Mouse (Mus musculus) ES-E14 (cell line): ENCODE results near the gene Ccdc146. TPM values are rescaled to one million over a fixed set of nuclear protein-coding genes. Genes with fewer than 3 reads are reported as not detected.

Source experiments
- DNase-seq: peaks from one replicate; pipeline ENCODE4 v3.0.0-alpha.2; 2013; ENCODE audit warnings: low read depth, low spot score
- H3K27ac ChIP-seq: 2 replicates; pipeline ENCODE4 v1.5.1; 2012; ENCODE audit warnings: low read depth, mild to moderate bottlenecking, low read length, moderate library complexity, mixed read lengths; ENCODE audit not compliant: poor library complexity, insufficient read depth, severe bottlenecking
- H3K36me3 ChIP-seq: 2 replicates; pipeline ENCODE4 v1.6.1; 2012; ENCODE audit warnings: mild to moderate bottlenecking, low read length, moderate library complexity, mixed read lengths; ENCODE audit not compliant: control insufficient read depth, poor library complexity, insufficient read depth, severe bottlenecking
- H3K4me1 ChIP-seq, 2 experiments: fragments of 150-350 bp in 1 of 2; sonication (generic) in 1 of 2; 2 replicates each; pipeline ENCODE4 v1.6.1; 2012; ENCODE audit warnings: low read length in 2 of 2, mild to moderate bottlenecking in 1 of 2, mixed read lengths in 1 of 2; ENCODE audit not compliant: control insufficient read depth in 2 of 2, insufficient read depth in 2 of 2, poor library complexity in 1 of 2
- H3K4me3 ChIP-seq, 2 experiments: fragments of 150-350 bp in 1 of 2; sonication (generic) in 1 of 2; 2 replicates each; pipeline ENCODE4 v1.5.1; 2012; ENCODE audit warnings: low read length in 2 of 2, low read depth in 1 of 2, mild to moderate bottlenecking in 1 of 2, mixed read lengths in 1 of 2; ENCODE audit not compliant: insufficient read depth in 1 of 2, poor library complexity in 1 of 2, severe bottlenecking in 1 of 2
- H3K9ac ChIP-seq: 2 replicates; pipeline ENCODE4 v1.6.1; 2012; ENCODE audit warnings: low read depth, mild to moderate bottlenecking, low read length, mixed read lengths; ENCODE audit not compliant: poor library complexity, insufficient read depth, severe bottlenecking
- H3K9me3 ChIP-seq: fragments of 150-350 bp; sonication (generic); 2 replicates; pipeline ENCODE4 v1.6.1; 2012; ENCODE audit warnings: low read depth, mild to moderate bottlenecking, low read length; ENCODE audit not compliant: control insufficient read depth, insufficient read depth
- CHD2 ChIP-seq: IDR thresholded peaks from 2 replicates; pipeline ENCODE4 v1.6.1; 2014; ENCODE audit warnings: mild to moderate bottlenecking, low read depth, low read length, inconsistent platforms
- HCFC1 ChIP-seq: IDR thresholded peaks from 2 replicates; pipeline ENCODE4 v1.6.1; 2012; ENCODE audit warnings: low read length, inconsistent platforms, borderline replicate concordance; ENCODE audit not compliant: insufficient read depth
- MAFK ChIP-seq: IDR thresholded peaks from 2 replicates; pipeline ENCODE4 v1.6.1; 2014; ENCODE audit warnings: mild to moderate bottlenecking, low read depth, low read length, inconsistent platforms; ENCODE audit not compliant: insufficient read depth
- ZC3H11A ChIP-seq: IDR thresholded peaks from 2 replicates; pipeline ENCODE4 v1.6.1; 2012; ENCODE audit warnings: low read depth, mild to moderate bottlenecking, inconsistent platforms, low read length, borderline replicate concordance
- ZNF384 ChIP-seq: IDR thresholded peaks from 2 replicates; pipeline ENCODE4 v1.6.1; 2012; ENCODE audit warnings: low read depth, low read length, inconsistent platforms
- in situ Hi-C, 2 experiments: fragments of 600-800 bp; cut with MboI; formaldehyde crosslinking; loops; one replicate each; pipeline ENCODE4 v1.15.1; 2025; ENCODE audit warnings: low sequenced_read_pairs in 2 of 2, inconsistent platforms in 1 of 2; ENCODE audit not compliant: unreplicated experiment in 2 of 2
- total RNA-seq: library from RNA; depleted of rRNA; stranded (reverse); fragments of 300-350 nt; gene quantifications from 2 replicates; pipeline ENCODE4 v1.2.3, GENCODE M21; 2012

Ccdc146 gene
- total RNA-seq, 1 experiment: not detected

DNA sequence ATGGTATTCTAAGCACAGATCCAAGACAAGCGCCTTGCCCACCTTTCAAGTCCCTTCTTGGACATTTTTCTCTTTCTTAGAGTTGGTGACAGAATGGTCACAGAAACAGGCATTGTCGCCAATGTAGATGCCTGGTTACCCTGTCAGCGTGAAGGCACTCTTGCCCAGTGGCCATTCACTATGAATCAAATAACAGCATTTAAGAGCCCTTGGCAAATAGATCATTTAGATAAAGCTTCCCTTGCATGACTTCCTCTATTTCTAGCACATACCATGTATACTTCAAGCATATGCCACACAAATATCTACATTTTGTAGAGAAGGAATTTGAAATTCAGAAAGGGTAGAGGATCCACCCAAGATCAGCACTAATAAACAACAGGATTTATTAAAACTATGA lies 11.2 kb downstream of the Ccdc146 start:
- H3K4me1 ChIP-seq: 0 out of 4 replicates have a peak, but pooled peaks cover 0 to 2% of the 10 kb centered on the region in 2 experiments
- no peak overlapping the region for H3K27ac ChIP-seq
- H3K36me3 ChIP-seq: no peaks in the 10 kb centered on the region
- no peak for TF ChIP-seq ZC3H11A
- no peak for TF ChIP-seq MAFK
- TF ChIP-seq HCFC1: no peak
- no peak for TF ChIP-seq ZNF384
- TF ChIP-seq CHD2: no peak
- H3K9me3 ChIP-seq: no peaks in the 10 kb centered on the region
- DNase-seq: no peak
- in situ Hi-C loops: loop anchor here in 1 of 2 experiments (10.0 kb wide), 1 partner anchor 149 kb away; no protein-coding TSS in a partner anchor
- H3K4me3 ChIP-seq: no peak overlapping the region
- H3K9ac ChIP-seq: no peak overlapping the region

DNA sequence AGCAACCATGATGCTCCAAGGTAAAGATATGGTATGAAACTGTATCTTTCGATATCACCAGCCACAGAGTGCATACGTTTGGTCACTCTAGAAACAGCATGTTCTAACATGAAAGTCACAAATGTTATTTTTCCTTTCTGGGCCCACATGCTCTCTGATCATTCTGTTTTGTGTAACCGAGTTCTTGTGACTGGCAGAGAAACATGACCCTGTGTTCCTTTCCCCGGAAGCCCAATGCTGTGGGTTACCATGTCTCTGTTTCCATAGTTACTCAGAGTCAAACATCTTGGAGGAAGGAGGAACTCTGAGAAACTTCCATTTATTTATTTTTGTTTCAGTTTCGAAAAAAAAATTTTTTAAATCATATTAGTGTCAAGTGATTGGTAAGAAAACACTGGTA lies 12.4 kb downstream of the Ccdc146 start:
- Histone ChIP-seq H3K27ac (no peak overlapping the region), H3K4me1 (0 out of 4 replicates have a peak, but pooled peaks cover 0 to 2% of the 10 kb centered on the region in 2 experiments), H3K9ac (no peak overlapping the region), H3K4me3 (no peak overlapping the region), H3K9me3 (no peaks in the 10 kb centered on the region), H3K36me3 (no peaks in the 10 kb centered on the region)
- in situ Hi-C loops: loop anchor here in 1 of 2 experiments (10.0 kb wide), 1 partner anchor 147 kb away; no protein-coding TSS in a partner anchor
- no peak for TF ChIP-seq MAFK
- TF ChIP-seq HCFC1: no peak
- no peak for TF ChIP-seq ZC3H11A
- no peak for TF ChIP-seq CHD2
- no peak for TF ChIP-seq ZNF384
- DNase-seq: no peak

DNA sequence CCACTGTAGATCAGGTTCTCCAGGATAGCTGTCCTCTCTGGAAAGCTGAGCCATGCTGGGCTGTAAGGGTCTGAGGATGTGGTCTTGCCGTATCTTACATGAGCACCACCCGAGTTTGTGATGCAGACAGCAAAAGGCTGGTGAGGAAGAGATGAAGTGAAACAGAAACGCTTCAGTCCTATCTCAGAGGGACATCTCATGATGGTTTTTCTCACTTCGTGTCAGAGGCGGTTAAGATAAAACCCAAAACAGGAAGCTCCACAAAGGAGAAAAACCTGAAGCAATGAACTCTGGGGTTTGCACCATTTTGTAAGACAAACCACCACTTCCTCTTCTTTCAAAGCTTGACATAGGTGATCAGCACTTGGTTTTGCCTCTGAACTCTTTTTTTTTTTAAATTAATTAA lies 13.2 kb downstream of the Ccdc146 start:
- in situ Hi-C loops: loop anchor here in 1 of 2 experiments (10.0 kb wide), 1 partner anchor 146 kb away; no protein-coding TSS in a partner anchor
- Histone ChIP-seq H3K27ac (no peak overlapping the region), H3K4me3 (no peak overlapping the region), H3K9ac (no peak overlapping the region), H3K4me1 (0 out of 4 replicates have a peak, but pooled peaks cover 0 to 2% of the 10 kb centered on the region in 2 experiments), H3K36me3 (no peaks in the 10 kb centered on the region), H3K9me3 (no peaks in the 10 kb centered on the region)
- TF ChIP-seq CHD2: no peak
- TF ChIP-seq HCFC1: no peak
- no peak for TF ChIP-seq ZNF384
- no peak for TF ChIP-seq MAFK
- DNase-seq: no peak

DNA sequence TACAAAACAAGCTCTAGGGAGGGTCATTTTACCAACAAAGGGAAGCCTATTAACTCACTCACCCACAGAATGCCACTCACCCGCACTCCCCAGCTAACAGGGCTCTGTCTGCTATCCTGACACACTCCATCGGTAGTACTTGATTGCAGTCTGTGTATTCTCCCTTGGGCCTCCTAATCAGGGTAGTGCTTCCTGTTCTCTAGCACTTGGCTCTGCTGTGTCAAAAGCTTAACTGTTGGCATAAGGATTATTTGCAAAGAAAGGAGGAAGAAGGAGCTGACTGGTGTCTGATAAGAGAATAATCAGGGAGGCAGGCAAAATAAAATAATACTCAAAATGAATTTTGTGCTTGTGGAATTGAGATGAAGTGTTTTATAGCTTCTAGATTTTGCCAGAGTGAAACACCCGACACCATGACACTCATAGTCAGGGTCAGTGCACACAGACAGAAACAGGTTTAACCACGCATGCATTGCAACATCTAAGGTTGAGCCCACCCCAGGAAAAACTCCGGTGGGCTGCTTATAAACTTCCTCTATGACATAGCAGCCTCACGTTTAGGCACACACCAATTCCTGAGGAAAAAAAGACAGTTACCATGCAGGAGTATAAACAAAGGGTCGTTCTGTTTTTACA lies 29.2 kb downstream of the Ccdc146 start:
- no peak overlapping the region for H3K9ac ChIP-seq
- in situ Hi-C loops: no loop called here
- no peak overlapping the region for H3K4me3 ChIP-seq
- H3K27ac ChIP-seq: no peak overlapping the region
- H3K9me3 ChIP-seq: no peaks in the 10 kb centered on the region
- H3K4me1 ChIP-seq: no peaks in the 10 kb centered on the region
- no peaks in the 10 kb centered on the region for H3K36me3 ChIP-seq
- no peak for DNase-seq
- no peak for TF ChIP-seq HCFC1
- no peak for TF ChIP-seq CHD2
- TF ChIP-seq ZNF384: no peak
- TF ChIP-seq ZC3H11A: no peak
- TF ChIP-seq MAFK: no peak
